Mouse (Mus musculus): ENCODE measurements around the gene Entpd7. TPM values are rescaled to one million over a fixed set of nuclear protein-coding genes. Genes with fewer than 3 reads are reported as not detected.

The Entpd7 gene
- polyA plus RNA-seq, 1 experiment from 2014 or later: 8.4 TPM

DNA sequence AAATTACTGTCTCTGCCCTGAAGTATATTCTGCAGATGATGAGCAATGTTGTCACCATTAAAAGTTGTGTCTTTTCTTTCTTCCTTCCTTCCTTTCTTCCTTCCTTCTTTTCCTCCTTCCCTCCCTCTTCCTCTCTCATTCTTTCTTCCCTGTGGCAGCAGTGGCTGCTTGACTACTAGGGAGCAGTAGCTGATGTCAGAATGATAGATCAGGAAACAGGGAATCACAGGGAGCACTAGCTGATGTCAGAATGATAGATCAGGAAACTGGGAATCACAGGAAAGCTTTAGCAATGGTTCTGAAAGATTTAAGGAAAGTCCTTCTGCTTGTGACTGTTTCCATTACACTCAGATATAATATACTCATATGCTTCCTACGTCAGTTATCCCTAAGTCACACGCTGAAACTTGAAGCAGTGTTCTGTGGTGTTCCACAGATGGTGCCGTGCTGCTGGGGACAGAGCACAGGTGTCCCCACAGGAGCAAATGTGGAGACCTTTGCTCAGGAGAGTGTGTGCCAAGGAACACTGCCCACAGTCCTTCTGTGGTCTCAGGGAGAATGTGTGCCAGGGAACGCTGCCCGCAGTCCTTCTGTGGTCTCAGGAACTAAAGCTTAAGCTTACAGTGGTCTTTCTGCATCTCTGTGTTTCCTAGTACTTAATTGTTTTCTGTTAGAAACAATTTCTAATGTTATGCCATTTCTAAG is 8.3 kb downstream of the Entpd7 start:
- ATAC-seq: no peak
- no peak for TF ChIP-seq CTCF (IDR thresholded peaks at IDR 0.05)

DNA sequence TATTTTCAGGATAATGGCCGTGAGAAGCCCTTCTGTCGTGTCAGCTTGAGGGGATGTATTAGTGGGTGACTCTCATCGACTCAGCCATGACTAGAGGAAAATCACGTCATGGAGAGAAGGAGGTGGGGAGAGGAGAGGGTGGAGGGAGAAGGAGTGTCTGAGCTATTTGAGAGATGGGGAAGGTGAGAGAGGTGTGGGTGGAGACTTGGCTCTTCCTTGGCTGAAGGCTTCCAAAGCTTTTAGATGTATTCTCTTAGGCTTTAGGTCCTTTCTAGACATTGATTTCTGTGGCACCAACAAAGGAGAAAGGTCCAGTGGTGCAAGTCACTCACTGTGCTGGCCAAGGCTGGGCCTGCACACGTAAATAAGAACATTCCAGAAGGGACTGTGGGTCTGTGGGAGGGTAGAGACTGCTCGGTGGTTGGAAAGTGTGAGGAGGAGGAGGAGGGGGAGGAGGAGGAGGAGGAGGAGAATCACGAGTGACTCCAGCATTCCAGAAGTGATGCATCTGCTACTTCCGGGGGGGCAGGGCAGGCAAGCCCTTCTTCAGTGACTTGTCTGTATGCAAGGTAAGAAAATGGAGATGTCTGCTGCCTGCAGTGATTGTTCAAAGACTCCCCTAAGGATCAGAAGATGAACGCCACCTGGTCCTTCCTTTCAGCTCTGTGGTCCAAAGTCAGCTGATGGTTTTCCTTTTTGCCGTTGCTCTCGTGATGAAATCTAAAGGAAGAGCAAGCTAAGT is 9.7 kb downstream of the Entpd7 start:
- POLR2A ChIA-PET: interaction anchor here (1.1 kb wide), 1 partner anchor 10 kb away, joined by 4 read pairs; no protein-coding TSS in a partner anchor
- CTCF ChIA-PET: no interaction called here
- in situ Hi-C loops (cut with MboI; ENCODE audit: low pct_unique_long_range_greater_than_20kb): no loop called here
- DNase-seq (ENCODE audit: low read depth, low spot score) (no peak), ATAC-seq (no peak)
- no peaks in the 10 kb centered on the region for H3K27me3 ChIP-seq
- TF ChIP-seq CTCF (IDR thresholded peaks at IDR 0.05): no peak

More for the DNA sequence above, 8.3 kb downstream of the Entpd7 start:
- ChIA-PET POLR2A (no interaction called here), CTCF (interaction anchor here (1.0 to 1.3 kb wide), 2 partner anchors 11 to 29 kb away, joined by 3 to 4 read pairs; no protein-coding TSS in a partner anchor)
- no peaks in the 10 kb centered on the region for H3K27me3 ChIP-seq
- no peak for DNase-seq (ENCODE audit: low read depth, low spot score)
- in situ Hi-C loops (cut with MboI; ENCODE audit: low pct_unique_long_range_greater_than_20kb): no loop called here

DNA sequence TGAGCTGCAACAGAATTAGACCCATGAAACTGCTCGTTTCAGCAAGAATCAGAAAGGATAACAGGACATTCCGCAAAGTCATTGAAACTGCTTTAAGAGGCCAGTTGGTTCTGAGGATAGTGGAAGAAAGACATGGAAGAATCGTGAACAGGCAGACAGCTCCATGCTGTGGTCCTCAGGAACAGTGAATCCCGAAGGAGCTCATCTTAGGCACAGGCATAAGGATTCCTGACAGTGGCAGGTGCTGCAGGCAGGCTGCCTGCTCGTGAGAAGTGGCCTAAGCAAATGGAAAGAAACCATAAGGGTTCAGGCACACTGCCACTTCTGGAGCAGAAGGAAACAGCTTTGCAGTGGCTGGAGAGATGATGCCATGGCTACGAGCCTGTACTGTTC is 10.3 kb downstream of the Entpd7 start:
- ChIA-PET CTCF (no interaction called here), POLR2A (interaction anchor here (1.1 kb wide), 1 partner anchor 9 kb away, joined by 4 read pairs; no protein-coding TSS in a partner anchor)
- in situ Hi-C loops (cut with MboI; ENCODE audit: low pct_unique_long_range_greater_than_20kb): no loop called here
- DNase-seq (ENCODE audit: low read depth, low spot score) (no peak), ATAC-seq (no peak)
- no peaks in the 10 kb centered on the region for H3K27me3 ChIP-seq
- TF ChIP-seq CTCF (IDR thresholded peaks at IDR 0.05): no peak

DNA sequence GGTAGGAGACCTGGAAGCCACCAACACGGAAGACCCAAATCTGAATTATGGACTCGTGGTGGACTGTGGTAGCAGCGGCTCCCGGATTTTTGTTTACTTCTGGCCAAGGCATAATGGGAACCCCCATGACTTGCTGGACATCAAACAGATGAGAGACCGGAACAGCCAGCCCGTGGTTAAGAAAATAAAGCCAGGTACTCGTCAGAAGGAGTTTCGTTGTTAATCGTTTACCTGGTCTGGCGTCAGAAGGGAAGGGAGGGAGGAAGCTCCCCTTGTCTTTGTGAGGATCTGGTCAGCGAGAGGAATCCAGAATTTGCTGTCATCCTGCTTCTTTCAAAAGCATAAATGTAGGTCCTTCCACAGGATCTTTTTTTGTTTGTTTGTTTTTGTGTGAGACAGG is 14.7 kb downstream of the Entpd7 start:
- ChIA-PET CTCF (no interaction called here), POLR2A (no interaction called here)
- ATAC-seq: no peak

DNA sequence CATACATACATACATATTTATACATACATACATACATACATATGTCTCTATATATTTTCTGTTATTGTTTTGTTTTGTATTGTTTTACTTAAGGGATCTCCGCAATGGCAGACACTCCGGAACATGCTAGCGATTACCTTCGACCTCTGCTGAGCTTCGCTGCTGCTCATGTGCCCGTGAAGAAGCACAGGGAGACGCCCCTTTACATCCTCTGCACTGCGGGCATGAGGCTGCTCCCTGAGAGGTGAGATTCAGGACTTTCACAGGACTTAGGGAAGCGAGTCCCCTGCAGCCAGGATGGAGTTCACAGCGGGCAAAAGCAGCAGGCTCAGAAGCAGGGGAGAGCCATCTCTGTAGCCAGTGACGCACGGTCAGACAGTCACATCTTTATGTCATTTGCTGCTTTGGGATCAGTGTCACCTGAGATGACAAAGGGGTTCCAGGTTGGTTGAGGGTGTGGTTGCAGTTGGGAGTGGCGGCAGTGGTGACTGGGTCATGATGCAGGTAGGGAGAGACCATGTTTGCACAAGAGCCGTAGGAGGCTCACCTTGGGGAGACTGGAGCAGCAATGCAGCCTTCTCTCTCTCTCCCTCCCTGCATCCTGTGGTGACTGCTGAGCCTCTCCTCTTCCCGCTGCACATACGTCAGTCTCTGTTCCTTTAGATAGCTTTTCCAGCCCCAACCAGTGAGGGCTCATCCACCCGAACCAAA is 15.5 kb downstream of the Entpd7 start:
- ChIA-PET CTCF (no interaction called here), POLR2A (no interaction called here)
- DNase-seq (ENCODE audit: low read depth, low spot score): no peak
- no peak for ATAC-seq
- in situ Hi-C loops (cut with MboI; ENCODE audit: low pct_unique_long_range_greater_than_20kb): no loop called here
- TF ChIP-seq CTCF (IDR thresholded peaks at IDR 0.05): no peak
- H3K27me3 ChIP-seq: no peaks in the 10 kb centered on the region

More for the DNA sequence above, 14.7 kb downstream of the Entpd7 start:
- H3K27me3 ChIP-seq: no peaks in the 10 kb centered on the region
- TF ChIP-seq CTCF (IDR thresholded peaks at IDR 0.05): no peak
- DNase-seq (ENCODE audit: low read depth, low spot score): no peak
- in situ Hi-C loops (cut with MboI; ENCODE audit: low pct_unique_long_range_greater_than_20kb): no loop called here

DNA sequence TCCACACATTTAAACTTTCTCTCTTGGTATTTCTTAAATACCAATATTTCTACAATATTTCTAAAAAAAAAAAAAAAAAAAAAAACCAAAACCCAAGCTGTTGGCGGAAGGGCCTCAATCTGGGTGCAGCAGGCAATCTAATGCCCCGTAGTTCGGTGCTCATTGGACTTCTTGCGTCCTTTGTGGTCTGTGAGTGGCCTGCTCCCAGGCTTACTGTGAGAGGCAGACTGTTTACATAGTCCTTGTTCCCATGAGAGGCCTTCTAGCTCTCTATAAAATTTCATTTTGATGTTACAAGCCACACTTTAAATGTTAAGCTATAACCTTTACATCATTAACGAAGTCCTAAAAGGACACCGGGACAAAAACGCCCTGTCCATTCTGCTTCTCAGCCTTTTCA is 18.7 kb downstream of the Entpd7 start:
- H3K27me3 ChIP-seq: no peaks in the 10 kb centered on the region
- in situ Hi-C loops (cut with MboI; ENCODE audit: low pct_unique_long_range_greater_than_20kb): no loop called here
- no peak for TF ChIP-seq CTCF (IDR thresholded peaks at IDR 0.05)
- DNase-seq (ENCODE audit: low read depth, low spot score) (no peak), ATAC-seq (no peak)
- POLR2A ChIA-PET: interaction anchor here (1.6 kb wide), 1 partner anchor 9 kb away, joined by 4 read pairs; no protein-coding TSS in a partner anchor
- CTCF ChIA-PET: interaction anchor here (1.0 kb wide), 1 partner anchor 10 kb away, joined by 4 read pairs; no protein-coding TSS in a partner anchor

DNA sequence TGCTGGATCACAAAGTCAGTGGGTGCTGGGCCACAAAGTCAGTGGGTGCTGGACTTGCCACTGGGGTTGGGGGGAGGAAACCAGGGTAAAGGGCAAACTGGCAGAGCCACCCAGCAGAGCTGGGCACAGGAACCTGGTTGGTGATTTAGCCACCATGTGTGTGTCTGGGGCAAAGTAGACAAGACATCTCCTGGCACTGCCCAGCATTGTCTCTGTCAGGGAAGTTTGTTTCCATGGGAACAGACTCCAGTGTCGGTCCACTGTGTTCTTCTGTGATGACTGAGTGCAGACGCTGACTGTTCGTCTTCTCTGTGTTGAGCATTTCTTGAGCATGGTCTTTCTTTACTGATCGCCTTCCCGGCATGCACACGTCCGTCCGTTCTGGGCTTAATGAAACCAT is 19.8 kb downstream of the Entpd7 start:
- ChIA-PET POLR2A (interaction anchor here (1.6 kb wide), 1 partner anchor 10 kb away, joined by 4 read pairs; no protein-coding TSS in a partner anchor), CTCF (interaction anchor here (1.0 kb wide), 1 partner anchor 11 kb away, joined by 4 read pairs; no protein-coding TSS in a partner anchor)
- ATAC-seq: no peak
- no peak for DNase-seq (ENCODE audit: low read depth, low spot score)
- in situ Hi-C loops (cut with MboI; ENCODE audit: low pct_unique_long_range_greater_than_20kb): no loop called here
- TF ChIP-seq CTCF (IDR thresholded peaks at IDR 0.05): no peak
- H3K27me3 ChIP-seq: no peaks in the 10 kb centered on the region

DNA sequence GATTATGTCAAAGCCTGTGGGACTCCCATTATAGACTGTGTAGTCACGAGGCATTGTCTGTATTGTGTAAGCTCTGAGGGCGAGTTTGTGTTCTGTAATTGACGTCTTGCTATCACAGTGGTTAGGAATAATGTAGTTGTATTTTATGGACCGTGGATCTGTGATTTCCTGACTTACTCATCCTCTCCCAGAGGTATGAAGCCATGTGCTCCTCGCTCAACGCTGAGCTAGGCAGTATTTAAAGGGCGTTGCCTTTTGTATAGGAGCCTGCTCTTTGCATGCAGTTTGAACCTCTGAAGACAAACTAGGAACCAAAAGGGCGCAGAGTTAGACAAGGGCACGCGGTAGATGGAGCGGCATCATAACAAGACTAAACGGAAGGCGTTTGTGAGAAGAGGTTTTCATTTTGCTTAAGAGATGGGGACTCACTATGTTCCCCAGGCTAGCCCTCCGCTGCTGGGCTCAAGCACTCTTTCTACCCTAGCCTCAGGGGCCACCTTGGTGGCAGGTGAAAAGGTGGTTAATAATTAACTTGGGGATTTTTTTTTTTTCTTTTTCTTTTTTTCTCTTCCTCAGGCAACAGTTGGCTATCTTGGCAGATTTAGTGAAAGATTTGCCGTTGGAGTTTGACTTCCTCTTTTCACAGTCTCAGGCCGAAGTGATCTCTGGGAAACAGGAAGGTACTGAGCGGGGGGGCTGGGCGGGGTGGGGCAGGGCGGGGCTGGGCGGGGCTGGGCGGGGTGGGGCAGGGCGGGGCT is 21.9 kb downstream of the Entpd7 start:
- ChIA-PET POLR2A (interaction anchor here (0.7 kb wide), 1 partner anchor 19 kb away, joined by 3 read pairs; no protein-coding TSS in a partner anchor), CTCF (no interaction called here)
- DNase-seq (ENCODE audit: low read depth, low spot score): peak; percentile 35
- ATAC-seq: peak; percentile 54
- H3K27me3 ChIP-seq: no peaks in the 10 kb centered on the region
- TF ChIP-seq CTCF (IDR thresholded peaks at IDR 0.05): no peak
- in situ Hi-C loops (cut with MboI; ENCODE audit: low pct_unique_long_range_greater_than_20kb): no loop called here

DNA sequence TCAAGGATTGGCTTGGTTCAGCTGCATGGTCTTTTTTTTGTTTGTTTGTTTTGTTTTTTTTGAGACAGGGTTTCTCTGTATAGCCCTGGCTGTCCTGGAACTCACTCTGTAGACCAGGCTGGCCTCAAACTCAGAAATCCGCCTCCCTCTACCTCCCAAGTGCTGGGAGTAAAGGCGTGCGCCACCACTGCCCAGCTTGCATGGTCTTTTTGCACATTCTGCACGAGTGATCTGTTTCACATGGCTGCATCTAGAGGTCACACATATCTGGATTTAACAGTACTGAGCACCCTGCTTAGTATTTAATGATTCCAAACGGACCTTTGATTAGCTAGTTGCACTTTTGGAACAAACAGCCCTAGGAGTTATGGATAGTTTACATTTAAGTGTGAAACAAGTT is 22.5 kb downstream of the Entpd7 start:
- no peaks in the 10 kb centered on the region for H3K27me3 ChIP-seq
- ChIA-PET CTCF (no interaction called here), POLR2A (no interaction called here)
- in situ Hi-C loops (cut with MboI; ENCODE audit: low pct_unique_long_range_greater_than_20kb): no loop called here
- DNase-seq (ENCODE audit: low read depth, low spot score) (no peak), ATAC-seq (no peak)
- TF ChIP-seq CTCF (IDR thresholded peaks at IDR 0.05): no peak

DNA sequence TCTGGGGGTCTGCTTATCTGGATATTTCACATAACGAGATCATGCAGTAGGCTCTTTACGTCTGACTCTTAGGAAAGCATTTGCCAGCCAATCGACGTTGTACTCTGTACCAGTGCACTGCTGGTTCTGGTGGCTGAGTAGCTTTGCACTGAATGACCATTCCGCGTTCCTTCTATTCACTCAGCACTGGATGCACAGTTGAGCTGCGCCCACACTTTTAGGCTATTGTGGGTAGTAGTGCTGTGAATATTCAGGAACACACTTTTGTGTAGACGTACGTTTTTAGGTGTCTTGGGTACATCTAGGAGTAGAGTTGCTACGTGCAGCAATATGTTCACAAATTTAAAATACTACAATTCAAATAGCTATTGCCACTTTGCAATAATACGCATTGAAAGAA is 30.6 kb downstream of the Entpd7 start:
- DNase-seq (ENCODE audit: low read depth, low spot score) (no peak), ATAC-seq (no peak)
- TF ChIP-seq CTCF (IDR thresholded peaks at IDR 0.05): no peak
- in situ Hi-C loops (cut with MboI; ENCODE audit: low pct_unique_long_range_greater_than_20kb): no loop called here
- POLR2A ChIA-PET: no interaction called here
- CTCF ChIA-PET: no interaction called here
- no peaks in the 10 kb centered on the region for H3K27me3 ChIP-seq

Data from Patski (cell line).